Mouse (Mus musculus) liver, adult 2 months (tissue): Measurements from ENCODE around the gene Maats1.

Source experiments
- CTCF ChIP-seq: fragments of 200-500 bp; IDR thresholded peaks from 2 replicates; pipeline ENCODE4 v1.5.1; 2011; ENCODE audit warnings: low read depth, low read length, control low read depth
- POLR2A ChIP-seq: fragments of 200-500 bp; IDR thresholded peaks from 2 replicates; pipeline ENCODE4 v1.6.1; 2011; ENCODE audit warnings: low read length, control low read depth; ENCODE audit not compliant: insufficient read depth; ENCODE audit errors: extremely low read depth

- TF ChIP-seq CTCF (no peak), POLR2A (no peak)
Observed at GRCm38 (mm10) chr16:38373439-38373838, 31.5 kb upstream of the Maats1 start.
